Mouse (Mus musculus): ENCODE results near the gene Ascc3.

The Ascc3 gene

DNA sequence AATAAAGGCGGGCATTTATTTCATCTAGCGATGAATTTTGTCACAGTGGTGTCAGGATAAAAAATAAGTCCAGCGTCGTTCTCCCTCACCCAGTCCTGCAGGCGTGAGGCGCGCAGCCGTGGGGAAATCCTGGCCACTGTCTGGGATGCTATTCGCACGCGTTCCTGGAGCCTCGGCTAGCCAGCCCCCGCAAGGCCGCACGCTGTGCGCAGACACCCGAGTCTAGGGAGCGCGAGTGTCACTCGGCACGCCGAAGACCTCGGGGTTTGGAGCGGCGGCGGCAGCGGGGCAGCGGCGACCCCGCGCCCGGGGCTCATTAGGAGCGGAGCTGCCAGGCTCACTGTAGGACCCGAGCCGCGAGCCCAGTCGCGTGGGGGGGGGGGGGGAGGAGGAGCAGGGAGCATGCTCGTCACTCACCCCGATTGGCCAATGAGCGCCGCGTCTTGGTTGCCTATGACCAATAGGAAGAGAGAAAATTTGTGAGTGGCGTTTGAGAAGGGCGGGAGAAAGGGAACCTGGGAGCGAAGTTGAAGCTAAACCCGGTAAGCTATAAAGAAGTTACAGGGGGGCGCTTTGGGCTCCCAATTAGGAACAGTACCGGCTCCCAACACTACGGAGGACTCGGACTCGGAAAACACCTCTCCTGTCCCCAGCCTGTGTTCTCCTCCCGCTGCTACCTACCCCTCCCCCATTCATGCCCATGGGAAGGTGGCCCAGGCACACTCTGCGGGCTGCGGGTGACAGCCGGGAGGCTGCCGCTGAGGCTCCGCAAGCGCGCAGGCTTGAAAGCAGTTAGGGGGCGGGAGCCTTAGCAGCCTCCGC is 301.9 kb downstream of the Ascc3 start, which contains the start of gene Sim1:
Gene Sim1, plus strand, starts transcription at position 585 of the 822 bp plus-strand sequence.
- DNase-seq (ENCODE audit: low read depth, low spot score), result no peak

DNA sequence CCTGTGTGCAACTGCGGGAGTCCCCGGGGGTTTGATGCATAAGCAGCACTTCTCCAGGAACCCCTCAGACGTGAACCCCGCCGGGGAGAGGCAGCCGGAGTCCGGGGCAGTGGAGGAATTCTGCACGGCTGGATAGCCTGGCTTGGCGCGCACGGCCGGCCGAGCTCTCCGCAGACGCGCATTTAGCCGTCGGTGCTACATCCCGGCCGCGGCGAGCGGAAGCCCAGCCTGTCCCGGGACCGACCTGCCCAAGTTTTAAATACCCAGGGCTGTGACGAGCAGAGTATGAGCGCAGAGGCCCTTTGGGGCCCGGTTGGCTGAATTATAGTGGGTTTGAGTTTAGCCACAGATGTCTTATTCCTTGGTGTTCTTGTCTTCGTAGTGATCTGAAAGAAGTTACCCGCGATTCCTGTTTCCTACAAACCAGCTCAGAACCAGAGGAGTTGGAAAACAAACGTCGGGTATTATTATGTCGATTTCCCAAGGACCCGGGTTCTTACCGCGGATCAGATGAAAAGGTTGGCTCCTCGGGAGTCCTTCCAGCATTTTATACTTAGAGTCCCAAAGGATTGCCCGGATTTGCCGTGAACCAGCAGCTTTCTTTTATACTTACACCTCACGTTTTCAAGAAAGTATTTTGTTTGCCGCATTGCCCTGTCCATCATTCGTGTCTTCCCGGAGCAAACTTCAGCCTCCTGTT is 302.8 kb downstream of the Ascc3 start:
- no peak for DNase-seq (ENCODE audit: low read depth, low spot score)

DNA sequence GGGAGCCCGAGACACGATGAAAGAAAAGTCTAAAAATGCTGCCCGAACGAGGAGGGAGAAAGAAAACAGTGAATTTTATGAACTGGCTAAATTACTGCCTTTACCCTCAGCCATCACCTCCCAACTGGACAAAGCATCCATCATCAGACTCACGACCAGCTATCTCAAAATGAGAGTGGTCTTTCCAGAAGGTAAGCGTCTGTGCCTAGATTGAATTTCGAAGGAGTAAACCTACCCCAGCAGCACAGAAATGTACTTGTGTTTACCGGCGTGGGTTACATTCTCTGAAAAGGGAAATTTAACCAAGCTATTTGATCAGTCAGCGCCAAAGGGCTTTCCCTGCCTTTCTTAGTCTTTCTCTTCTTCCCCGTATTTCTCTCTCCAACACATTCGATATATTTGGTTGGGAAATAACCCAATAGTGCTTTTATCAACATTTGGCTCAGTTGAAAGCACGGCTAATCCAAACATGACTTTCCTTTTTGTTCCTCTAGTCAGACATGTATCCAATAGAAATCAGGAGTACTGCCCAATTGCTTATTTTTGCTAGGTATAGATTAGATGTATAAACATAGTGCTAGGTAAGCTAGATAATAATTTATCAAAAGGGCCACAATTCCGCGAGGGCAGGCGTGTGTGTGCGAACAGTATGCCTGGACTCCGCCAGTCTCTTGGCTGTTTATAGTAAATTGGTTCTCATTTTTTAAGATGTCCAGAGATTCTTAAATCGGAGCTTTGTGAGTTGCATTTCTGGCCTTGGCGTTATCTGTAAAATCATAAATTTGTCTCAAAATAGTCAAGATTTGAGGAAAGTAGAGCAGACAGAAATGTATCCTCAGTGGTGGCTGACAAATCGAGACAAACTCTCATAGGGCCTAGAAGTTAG is 303.7 kb downstream of the Ascc3 start:
- no peak for DNase-seq (ENCODE audit: low read depth, low spot score)

DNA sequence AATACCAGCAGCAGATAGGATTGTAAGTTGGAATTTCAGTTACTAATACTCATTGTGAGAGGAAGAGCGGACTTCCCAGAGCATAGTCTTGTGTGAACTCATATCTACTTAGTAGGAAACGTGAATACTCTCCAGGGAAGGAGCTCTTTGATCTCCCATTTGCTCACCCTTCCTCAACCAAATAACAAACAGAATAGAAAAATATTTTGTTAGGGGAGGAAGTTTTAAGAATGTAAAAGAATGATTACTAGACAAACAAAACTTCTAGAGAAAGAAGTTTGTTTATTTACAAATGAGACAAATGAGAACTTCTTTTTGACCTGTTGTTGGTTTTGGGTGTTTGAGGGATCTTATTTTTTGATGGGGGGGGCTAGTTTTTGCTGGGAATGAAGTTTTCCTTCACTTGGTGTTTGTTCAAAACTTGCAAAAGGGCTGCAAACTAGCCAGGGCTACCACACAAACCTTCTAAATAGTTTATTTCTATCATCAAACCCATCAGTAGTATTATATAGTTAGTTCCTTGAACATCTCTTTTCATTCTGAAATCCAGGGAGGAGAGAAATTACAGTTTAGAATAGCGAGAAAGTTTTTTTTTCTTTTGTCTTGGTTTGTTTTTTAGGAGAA is 304.4 kb downstream of the Ascc3 start:
- DNase-seq (ENCODE audit: low read depth, low spot score), result no peak

DNA sequence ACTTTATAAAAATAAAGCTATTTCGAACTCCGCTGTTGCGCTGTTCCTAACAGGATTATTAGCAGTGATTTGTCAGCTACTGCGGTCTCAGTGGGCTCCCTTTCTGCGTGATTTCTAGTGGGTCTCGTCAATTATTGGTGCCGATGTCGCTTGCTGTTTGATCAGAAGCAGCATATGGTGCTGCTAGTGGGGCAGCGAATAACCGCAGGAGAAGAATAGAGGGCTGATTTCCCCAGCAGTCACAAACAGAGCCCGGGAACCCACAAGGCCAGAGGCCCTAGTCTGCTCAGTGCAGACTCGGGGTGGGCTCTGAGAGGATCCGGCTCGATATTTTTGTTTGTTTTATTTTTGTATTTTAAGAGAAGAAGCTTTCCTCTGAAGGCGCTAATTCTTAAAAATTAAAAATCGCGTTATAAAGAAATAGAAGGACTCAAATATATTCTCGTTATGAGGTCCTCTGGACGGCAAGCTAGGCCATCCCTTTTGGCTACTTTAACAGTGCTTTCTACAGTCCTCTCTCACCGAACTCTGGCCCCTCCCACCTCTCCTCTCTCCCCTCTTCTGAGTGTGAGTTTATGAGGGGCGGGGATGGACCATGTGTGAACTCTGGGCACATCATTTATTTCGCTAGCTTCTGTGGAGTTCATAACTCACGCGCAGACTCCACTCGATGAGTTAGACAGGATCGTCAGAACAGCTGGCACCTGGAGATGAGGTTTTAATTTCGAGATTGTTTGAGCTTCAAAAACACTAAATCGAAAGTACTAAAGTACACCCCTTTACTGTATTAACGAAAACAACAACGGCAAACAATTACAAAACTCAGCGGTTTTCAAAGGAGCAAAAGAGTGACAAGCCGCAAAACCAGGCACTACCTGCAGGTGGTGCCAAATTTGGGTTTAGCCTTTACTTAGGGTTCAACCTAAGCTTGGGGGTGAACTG is 305.3 kb downstream of the Ascc3 start:
- DNase-seq (ENCODE audit: low read depth, low spot score), result no peak

DNA sequence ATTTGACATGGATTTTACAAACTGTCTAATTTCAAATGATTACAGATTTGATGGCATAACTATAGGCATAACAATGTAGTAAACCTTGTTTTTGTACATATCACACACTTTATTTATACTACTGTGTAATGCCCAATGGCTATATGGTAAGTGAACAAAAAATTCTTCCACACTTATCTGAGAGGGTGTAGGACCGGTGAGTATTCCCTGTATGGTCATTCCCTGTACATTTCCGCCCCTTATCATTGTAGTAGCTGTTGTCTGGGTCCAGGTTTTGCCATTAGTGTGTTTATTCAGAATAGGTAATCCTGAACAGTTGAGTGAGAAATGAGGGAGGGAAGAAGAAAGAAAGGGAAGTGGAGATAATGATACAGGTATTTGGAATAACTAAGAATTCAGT is 306.2 kb downstream of the Ascc3 start:
- DNase-seq (ENCODE audit: low read depth, low spot score), result no peak

DNA sequence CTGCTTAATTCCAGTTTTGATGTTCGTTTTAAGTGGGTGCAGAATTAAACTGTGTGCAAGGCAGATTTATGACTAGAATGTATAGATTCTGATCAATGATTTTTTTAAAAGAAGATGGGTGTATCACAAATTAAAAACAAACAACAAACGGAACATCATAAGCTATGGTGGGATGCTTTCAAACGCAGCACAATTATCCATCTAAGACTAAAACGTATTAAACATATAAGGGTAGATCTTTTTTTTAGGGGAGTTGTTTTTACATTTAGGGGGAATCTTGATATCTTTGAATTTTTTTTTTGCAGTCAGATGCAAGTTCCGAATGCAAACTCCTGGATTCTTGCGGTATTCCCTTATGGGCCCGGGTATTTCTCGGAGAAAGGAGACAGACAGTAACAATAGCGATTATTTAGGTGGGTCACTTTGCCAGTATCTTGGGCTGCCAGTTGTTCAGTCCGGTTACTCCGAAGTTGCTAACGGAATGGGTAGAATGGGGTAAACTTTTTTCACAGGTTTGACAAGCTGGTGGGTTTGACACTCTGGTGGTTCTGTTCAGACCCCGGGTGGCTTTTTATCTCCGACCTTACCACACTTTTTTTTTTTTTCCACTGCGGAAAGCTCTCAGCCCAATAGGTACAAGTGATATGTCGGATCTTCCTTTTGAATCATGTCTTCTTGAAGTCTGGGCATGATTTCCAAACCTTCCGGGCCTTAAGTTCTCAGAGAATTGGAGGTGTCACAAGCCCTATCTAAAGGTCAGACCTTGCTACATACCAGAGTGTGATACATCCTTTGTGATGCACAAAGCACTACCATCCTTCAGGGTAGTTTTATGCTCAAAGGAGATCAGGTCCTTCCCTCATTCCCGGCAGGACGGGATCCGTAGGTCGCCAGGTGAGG is 307.6 kb downstream of the Ascc3 start:
- DNase-seq (ENCODE audit: low read depth, low spot score), result no peak

Data from WW6 (cell line).